Mouse (Mus musculus): Measurements from ENCODE around the gene Spats2l. TPM values are rescaled to one million over a fixed set of nuclear protein-coding genes. Genes with fewer than 3 reads are reported as not detected.
A peak's percentile ranks its signal among the peaks of the same experiment; 100 is the strongest.

Spats2l gene
- polyA plus RNA-seq, 1 experiment from 2014 or later: 64.0 TPM

DNA sequence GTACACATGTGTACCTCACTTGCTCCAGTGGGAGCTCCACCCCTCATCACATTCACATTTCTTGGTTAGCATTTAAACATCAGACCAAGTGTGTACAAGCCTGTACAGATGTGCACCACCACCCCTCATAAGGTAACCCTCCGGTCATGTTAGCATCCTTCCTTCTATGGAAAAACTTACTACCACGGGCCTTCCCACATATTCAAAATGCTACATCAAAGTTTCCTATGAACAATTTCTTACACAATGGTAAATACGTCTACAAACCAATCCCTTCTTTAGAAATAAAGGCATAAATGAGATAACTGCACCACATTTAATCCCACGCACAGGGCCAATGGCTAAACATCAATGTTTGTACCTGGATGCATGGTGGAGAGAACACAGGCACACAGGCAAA is 178.5 kb downstream of the Spats2l start:
- WGBS: 95% methylated on average over 4 of the region's 4 CpGs
- H3K27ac ChIP-seq: no peak overlapping the region; the same call in 1 of the 2 replicates
- ATAC-seq: no peak

DNA sequence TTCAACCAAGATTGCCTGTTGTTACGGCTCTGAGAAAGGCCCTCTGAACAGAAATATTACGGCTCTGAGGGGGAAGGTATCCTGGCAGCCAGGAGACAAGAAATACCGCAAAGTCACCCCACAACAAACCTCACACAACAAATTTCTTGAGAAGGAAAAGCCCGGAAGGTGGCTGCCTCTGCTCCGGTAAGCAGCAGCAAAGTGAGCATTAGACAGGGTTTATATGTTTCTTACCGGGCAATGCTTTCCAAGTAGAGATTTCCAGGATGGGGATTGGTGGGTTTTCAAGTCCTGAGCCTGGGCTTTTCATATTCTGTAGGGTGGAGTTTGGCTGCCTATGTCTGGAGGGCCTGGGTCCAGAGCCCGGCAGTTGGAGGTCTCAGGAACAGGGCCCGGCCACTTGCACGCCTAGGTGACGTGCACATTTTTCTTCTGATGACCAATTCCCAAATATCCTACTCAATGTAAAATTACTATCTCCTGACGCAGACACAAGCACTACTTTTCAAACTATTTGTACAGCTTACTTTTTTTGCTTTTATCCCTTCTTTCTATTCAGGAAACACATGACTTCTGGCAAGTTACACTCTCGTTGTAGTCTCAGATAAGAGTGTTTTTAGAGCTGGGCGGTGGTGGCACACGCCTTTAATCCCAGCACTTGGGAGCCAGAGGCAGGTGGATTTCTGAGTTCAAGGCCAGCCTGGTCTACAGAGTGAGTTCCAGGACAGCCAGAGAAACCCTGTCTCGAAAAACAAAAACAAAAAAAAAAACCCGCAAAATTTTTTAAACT is 179.8 kb downstream of the Spats2l start:
- Histone ChIP-seq H3K9me3 (no peaks in the 10 kb centered on the region), H3K4me2 (replicated peaks) (no peak overlapping the region), H3K4me3 (replicated peaks) (no peak overlapping the region), H3K9ac (replicated peaks) (no peak overlapping the region), H3K36me3 (peaks cover 32% of the 10 kb centered on the region), H3K27ac (no peak overlapping the region), H3K27me3 (no peaks in the 10 kb centered on the region), H3K4me1 (replicated peaks) (peaks cover 10% of the 10 kb centered on the region; the same call in 1 of the 2 replicates)
- no peak for ATAC-seq
- 81% methylated on average over 16 of the region's 16 CpGs for WGBS

More for the DNA sequence above, 178.5 kb downstream of the Spats2l start:
- Histone ChIP-seq H3K9me3 (no peaks in the 10 kb centered on the region), H3K4me2 (replicated peaks) (no peak overlapping the region), H3K27me3 (no peaks in the 10 kb centered on the region), H3K4me3 (replicated peaks) (no peak overlapping the region), H3K4me1 (replicated peaks) (peaks cover 19% of the 10 kb centered on the region), H3K36me3 (peaks cover 28% of the 10 kb centered on the region), H3K9ac (replicated peaks) (no peak overlapping the region)

DNA sequence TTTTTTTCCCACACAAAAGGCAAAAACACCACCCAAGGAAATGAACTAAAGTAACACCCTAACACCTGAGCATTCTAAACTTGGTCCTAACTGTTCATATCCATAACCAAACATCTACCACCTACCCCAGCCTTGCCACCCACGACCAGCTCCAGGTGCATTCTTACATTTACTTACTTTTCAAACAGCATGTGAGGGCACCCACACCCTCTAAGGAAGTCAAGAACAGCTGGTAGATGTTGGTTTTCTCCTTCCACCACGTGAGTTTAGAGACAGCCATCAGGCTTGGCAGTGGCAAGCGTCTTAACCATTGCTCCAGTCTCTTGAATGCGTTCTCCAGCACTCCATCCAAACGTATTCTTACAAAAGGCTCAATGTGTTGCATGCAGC is 180.4 kb downstream of the Spats2l start:
- peaks cover 10% of the 10 kb centered on the region; the same call in 1 of the 2 replicates for H3K4me1 ChIP-seq (replicated peaks)
- WGBS: 90% methylated on average over 5 of the region's 5 CpGs
- no peaks in the 10 kb centered on the region for H3K9me3 ChIP-seq
- H3K27ac ChIP-seq: no peak overlapping the region
- H3K9ac ChIP-seq (replicated peaks): no peak overlapping the region
- no peak overlapping the region for H3K4me2 ChIP-seq (replicated peaks)
- ATAC-seq: no peak
- no peak overlapping the region for H3K4me3 ChIP-seq (replicated peaks)
- H3K36me3 ChIP-seq: peaks cover 38% of the 10 kb centered on the region
- H3K27me3 ChIP-seq: no peaks in the 10 kb centered on the region

DNA sequence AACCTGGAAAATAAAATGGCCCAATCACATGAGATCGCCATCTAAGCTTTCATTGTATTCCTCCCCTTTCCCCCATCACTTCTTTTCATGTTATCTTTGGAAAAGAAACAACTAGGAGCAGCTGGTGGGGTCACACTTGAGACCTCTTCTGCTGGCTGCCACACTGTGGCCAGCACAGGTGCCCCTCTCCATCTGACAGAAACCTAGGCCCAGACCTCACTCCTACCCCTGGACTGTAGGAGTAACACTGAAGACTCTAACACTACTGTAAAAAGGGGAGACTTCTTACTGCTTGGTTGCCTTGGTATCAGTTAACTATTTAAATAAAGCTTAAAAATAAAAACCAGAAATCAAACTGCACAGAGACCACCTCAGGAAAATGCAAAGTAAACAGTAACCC is 181.8 kb downstream of the Spats2l start:
- Histone ChIP-seq H3K36me3 (peaks cover 45% of the 10 kb centered on the region), H3K4me3 (replicated peaks) (no peak overlapping the region), H3K4me2 (replicated peaks) (no peak overlapping the region), H3K9ac (replicated peaks) (no peak overlapping the region), H3K9me3 (no peaks in the 10 kb centered on the region), H3K27ac (no peak overlapping the region), H3K4me1 (replicated peaks) (peaks cover 10% of the 10 kb centered on the region; the same call in 1 of the 2 replicates), H3K27me3 (no peaks in the 10 kb centered on the region)
- no peak for ATAC-seq
- WGBS: 80% methylated on average over 1 of the region's 1 CpGs

DNA sequence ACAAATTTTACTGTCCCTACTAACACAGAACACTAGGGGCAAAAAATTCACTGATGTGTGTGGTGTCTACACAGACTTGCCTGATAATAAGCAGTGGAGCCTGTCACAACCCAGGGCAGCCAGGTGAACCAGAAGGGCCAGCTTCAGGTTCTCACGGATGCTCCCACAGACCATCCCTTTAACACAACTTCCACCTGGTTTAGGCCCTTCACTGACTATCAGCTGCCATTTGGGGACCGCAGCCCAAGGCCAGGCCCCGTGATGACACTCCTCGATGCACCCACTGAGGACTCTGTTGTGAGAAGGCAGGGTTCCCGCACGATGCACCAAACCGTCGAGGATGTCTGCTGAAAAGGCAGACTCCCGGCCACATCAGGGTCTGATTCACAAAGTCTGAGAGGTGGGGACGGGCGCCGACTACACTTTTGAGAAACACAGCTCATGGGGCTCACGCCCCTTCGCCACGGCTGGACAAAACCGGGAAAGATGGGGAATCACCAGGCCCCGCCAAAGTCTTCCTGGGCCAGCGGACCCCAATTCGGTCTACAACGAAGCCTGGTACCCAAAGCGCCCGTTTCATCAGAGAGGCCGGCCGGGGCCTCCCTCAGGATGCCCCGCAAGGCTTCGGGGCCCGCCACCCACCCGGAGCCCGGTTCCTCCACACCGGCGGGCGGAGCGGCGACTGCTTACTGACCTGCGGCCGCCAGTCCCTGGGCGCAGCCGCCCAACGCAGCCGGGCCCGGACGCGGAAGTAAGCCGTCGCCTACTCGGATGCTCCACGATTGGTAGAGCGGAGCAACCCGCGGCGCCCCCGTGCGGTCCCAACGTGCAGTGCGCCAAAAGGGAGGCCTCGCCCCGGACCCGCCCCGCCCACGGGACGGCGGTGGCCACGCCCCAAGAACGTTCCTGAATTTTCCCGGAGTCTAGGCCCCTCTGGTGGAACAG is 195.6 kb downstream of the Spats2l start:
- Histone ChIP-seq H3K4me3 (replicated peaks) (peak overlapping the region; percentile 74), H3K27ac (peak overlapping the region; percentile 84), H3K9me3 (no peaks in the 10 kb centered on the region), H3K4me2 (replicated peaks) (peak overlapping the region; percentile 81), H3K36me3 (peaks cover 6% of the 10 kb centered on the region), H3K9ac (replicated peaks) (peak overlapping the region; percentile 83), H3K27me3 (no peaks in the 10 kb centered on the region), H3K4me1 (replicated peaks) (peaks cover 12% of the 10 kb centered on the region)
- WGBS: under 1% methylated on average over 64 of the region's 65 CpGs
- peak; percentile 98 for ATAC-seq

DNA sequence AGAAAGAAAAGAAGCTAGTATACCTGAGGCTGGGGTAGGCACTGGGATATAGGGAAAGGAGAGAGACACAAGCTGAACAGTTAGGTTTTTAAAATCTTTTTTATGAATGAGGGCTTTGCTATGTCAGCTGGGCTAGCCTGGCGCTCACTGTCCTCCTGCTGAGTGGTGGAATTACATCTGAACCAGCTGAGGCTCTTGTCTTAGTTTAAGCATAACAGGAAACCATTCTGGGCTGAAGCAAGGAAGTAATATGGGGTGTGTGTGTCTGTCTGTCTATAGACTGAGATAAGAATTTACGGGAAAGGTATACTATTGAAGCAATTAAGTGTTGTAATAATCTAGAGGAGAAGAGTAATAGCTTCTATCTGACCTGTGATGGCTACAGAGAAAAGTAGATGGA is 197.6 kb downstream of the Spats2l start:
- WGBS: 84% methylated on average over 2 of the region's 2 CpGs
- H3K36me3 ChIP-seq: no peaks in the 10 kb centered on the region

DNA sequence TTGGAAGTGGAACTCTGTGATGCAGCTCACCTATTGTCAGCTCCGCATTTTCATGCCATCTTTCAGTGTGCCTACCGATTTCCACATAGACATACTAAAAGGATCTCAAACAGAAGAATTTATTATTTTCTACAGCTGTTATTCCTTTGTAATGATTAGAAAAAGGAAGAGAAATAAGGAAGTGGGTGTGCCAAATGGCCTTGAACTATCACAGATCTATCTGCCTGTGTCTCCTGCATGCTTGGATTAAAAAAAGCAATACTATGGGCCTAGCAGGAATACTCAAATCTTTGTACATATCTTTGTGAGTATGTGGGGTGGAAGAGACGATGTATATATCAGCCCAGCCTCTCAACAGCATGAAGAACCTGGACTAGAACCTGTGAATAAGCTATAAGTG is 202.9 kb downstream of the Spats2l start:
- 95% methylated on average over 3 of the region's 3 CpGs for WGBS
- no peak for ATAC-seq

More for the DNA sequence above, 197.6 kb downstream of the Spats2l start:
- Histone ChIP-seq H3K9me3 (no peaks in the 10 kb centered on the region), H3K27me3 (no peaks in the 10 kb centered on the region), H3K4me1 (replicated peaks) (peaks cover 12% of the 10 kb centered on the region), H3K9ac (replicated peaks) (no peak overlapping the region), H3K27ac (no peak overlapping the region), H3K4me2 (replicated peaks) (no peak overlapping the region), H3K4me3 (replicated peaks) (no peak overlapping the region)
- no peak for ATAC-seq

DNA sequence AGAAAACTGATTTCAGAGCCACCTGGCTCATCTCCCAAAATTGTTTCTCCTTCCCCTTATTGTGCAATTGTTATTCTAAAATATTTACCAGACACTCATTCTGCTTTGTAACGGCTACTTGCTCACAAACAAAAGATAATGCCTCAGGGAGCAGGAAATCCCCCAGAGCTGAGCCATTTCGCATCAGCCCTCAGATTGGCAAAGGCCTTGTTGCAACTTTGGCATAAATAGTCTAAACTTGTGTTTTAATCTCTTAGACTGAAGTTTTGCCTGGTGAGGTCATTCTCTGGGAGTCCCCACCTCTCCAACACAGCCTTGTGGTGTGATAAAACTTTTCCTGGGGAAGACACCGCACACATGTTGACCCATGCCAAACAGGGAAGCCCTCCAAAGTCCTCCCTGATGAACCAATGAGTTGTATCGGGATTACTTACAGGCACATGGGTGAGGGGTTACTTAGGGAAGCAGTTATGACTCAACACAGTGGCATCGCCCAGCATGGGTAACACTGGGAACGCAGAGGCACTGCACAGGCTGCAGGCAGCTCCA is 215.2 kb downstream of the Spats2l start:
- H3K4me1 ChIP-seq (replicated peaks): no peaks in the 10 kb centered on the region
- no peaks in the 10 kb centered on the region for H3K9me3 ChIP-seq
- no peaks in the 10 kb centered on the region for H3K27me3 ChIP-seq
- H3K9ac ChIP-seq (replicated peaks): no peak overlapping the region
- no peak overlapping the region for H3K27ac ChIP-seq
- no peak overlapping the region for H3K4me2 ChIP-seq (replicated peaks)
- H3K4me3 ChIP-seq (replicated peaks): no peak overlapping the region
- ATAC-seq: no peak
- WGBS: 54% methylated on average over 6 of the region's 6 CpGs
- H3K36me3 ChIP-seq: no peaks in the 10 kb centered on the region

More for the DNA sequence above, 202.9 kb downstream of the Spats2l start:
- Histone ChIP-seq H3K9ac (replicated peaks) (no peak overlapping the region), H3K4me2 (replicated peaks) (no peak overlapping the region), H3K36me3 (no peaks in the 10 kb centered on the region), H3K27me3 (no peaks in the 10 kb centered on the region), H3K4me3 (replicated peaks) (no peak overlapping the region), H3K9me3 (no peaks in the 10 kb centered on the region), H3K27ac (no peak overlapping the region), H3K4me1 (replicated peaks) (no peaks in the 10 kb centered on the region)

DNA sequence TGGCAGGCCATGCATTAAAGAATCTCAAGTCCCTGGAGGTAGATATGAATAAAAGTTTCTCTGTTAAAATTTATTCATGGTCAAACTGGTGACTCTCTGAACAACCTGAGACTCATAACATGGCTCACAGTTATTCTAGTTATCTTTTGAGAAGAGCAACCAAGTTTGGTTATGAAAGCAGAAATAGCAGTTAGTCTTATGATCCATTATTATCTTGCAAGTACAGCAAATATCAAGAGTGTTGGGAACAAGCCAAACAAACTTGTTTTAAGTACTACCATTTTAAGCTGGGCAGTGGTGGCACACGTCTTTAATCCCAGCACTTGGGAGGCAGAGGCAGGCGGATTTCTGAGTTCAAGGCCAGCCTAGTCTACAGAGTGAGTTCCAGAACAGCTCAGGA is 217.3 kb downstream of the Spats2l start:
- H3K36me3 ChIP-seq: no peaks in the 10 kb centered on the region
- ATAC-seq: no peak
- H3K27ac ChIP-seq: no peak overlapping the region
- 84% methylated on average over 2 of the region's 2 CpGs for WGBS
- H3K4me2 ChIP-seq (replicated peaks): no peak overlapping the region
- no peaks in the 10 kb centered on the region for H3K27me3 ChIP-seq
- H3K9me3 ChIP-seq: no peaks in the 10 kb centered on the region
- H3K4me1 ChIP-seq (replicated peaks): peaks cover 2% of the 10 kb centered on the region
- H3K4me3 ChIP-seq (replicated peaks): no peak overlapping the region
- H3K9ac ChIP-seq (replicated peaks): no peak overlapping the region

DNA sequence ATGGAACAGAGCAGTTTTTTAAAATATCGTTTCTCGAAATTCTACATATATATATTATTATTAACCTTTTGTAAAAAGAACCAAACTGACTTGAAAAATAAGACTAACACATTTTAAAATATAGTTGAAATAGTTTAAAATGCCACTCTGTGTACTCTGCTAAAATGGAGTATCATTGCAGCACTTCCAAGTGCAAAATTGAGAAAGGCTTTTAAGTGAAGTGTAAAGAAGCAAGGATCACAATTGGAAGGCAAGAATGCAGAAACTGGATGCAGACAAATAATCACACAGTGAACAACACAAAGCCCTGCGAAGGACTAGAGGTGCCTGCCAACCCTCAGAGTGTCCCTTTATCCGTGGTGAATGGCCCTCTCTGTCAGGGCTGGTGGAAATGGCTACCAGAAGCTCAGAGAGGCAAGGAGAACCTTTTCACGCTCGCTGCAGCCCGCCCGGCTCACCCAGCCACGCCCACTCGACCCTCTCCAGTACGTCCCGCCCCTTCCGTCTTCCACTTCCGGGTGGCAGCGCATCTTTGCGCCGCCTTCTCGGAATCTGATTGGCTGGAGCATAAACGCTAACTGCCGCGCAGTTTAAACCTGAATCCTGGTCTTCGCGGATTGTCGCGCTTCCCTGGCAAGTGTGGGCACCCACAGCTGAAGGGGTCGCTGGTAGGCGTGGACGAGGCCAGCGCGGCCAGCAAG is 221.6 kb downstream of the Spats2l start, which contains the start of gene Sgo2a:
Gene Sgo2a, plus strand, starts transcription at position 540 of the 701 bp plus-strand sequence.
- Histone ChIP-seq H3K36me3 (no peaks in the 10 kb centered on the region), H3K27me3 (no peaks in the 10 kb centered on the region), H3K27ac (peak within 1 kb of the TSS; percentile 88), H3K4me1 (replicated peaks) (peaks cover 20% of the 10 kb centered on the region), H3K4me3 (replicated peaks) (peak within 1 kb of the TSS; percentile 89), H3K4me2 (replicated peaks) (peak within 1 kb of the TSS; percentile 90), H3K9ac (replicated peaks) (peak within 1 kb of the TSS; percentile 72), H3K9me3 (no peaks in the 10 kb centered on the region)
- WGBS: 7% methylated on average over 30 of the region's 30 CpGs
- peak; percentile 99 for ATAC-seq

DNA sequence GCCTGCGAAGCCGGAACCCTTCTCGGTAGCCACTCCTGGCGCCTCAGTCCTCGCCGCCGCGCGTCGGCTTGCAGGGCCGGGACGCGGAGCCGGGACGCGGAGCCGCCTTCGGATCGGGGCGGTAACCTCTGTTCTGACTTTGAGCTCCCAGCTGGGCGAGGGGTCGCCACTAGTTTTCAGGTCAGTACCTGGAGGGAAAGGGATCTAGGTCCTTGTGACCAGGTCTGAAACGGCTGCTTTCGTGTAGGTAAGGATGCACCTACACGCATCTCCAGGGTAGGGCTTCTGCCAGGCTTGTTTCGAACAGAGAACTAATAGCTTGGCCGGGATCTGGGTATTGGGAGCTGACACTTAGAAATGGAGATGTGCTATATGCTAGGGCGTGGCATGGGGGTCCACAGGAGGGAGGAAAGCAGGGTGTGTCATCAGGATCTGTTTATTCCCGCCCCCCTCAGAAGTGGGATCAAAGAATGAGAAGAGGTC is 222.2 kb downstream of the Spats2l start:
- H3K9me3 ChIP-seq: no peaks in the 10 kb centered on the region
- H3K4me1 ChIP-seq (replicated peaks): peaks cover 20% of the 10 kb centered on the region
- 0% methylated on average over 29 of the region's 29 CpGs for WGBS
- ATAC-seq: no peak; the same call in 1 of the 2 replicates
- no peak overlapping the region for H3K27ac ChIP-seq
- H3K4me2 ChIP-seq (replicated peaks): peak overlapping the region; percentile 90
- H3K27me3 ChIP-seq: no peaks in the 10 kb centered on the region
- no peaks in the 10 kb centered on the region; the same call in 1 of the 2 replicates for H3K36me3 ChIP-seq
- H3K4me3 ChIP-seq (replicated peaks): peak overlapping the region; percentile 89
- peak overlapping the region; percentile 72 for H3K9ac ChIP-seq (replicated peaks)

All from midbrain, embryonic 13.5 days (tissue).